Mouse (Mus musculus): ENCODE results near the gene Per3. TPM values are rescaled to one million over a fixed set of nuclear protein-coding genes. Genes with fewer than 3 reads are reported as not detected.

Gene Per3
- total RNA-seq, 2 experiments from 2014 or later = 10.4 to 11.2 TPM

GRCm38 (mm10) chr4:150964635-150965554 is 79.6 kb downstream of the Per3 start:
- peak; percentile 86 for ATAC-seq (replicated peaks; ENCODE audit: poor library complexity, severe bottlenecking)

GRCm38 (mm10) chr4:150963711-150964110 is 80.8 kb downstream of the Per3 start:
- no peak for ATAC-seq (replicated peaks; ENCODE audit: poor library complexity, severe bottlenecking)

DNA sequence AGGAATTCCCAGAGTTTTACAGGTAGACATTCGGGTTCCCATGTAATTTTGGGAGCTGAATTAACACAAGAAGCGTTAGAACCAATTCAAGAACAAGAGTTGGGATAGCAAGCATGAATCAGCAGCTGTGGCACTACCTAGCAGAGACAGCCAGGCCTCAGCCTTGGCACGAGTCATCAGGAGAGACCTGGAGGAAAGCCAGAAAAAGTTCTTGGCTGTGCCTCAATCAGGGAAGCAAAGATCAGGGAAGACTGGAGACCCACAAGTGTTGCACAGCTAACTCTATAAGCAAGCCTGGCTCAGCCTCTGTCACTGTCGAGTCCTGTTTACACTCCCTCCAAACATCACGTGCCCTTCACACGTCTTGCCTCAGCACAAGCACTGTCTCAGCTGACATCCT is 82.2 kb downstream of the Per3 start:
- no peak for ATAC-seq (replicated peaks; ENCODE audit: poor library complexity, severe bottlenecking)

GRCm38 (mm10) chr4:150958536-150958935 is 85.9 kb downstream of the Per3 start:
- no peak for ATAC-seq (replicated peaks; ENCODE audit: poor library complexity, severe bottlenecking)

DNA sequence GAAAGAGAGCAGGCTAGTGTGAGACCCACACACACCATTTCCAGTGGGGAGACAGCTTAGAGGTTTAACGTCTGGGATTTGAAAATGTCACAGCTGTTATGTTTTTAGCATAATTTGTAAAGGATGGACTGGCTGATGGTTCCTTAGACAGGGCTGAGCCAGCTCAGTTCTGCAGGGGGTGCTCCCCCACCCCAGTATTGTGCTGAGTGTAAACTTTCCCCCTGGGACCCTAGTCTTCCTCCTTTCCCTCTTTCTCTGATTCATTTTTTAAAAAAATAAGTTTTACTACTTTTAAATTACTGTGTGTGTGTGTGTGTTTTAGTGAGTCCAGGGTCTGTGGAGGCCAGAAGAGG is 87.4 kb downstream of the Per3 start:
- no peak for ATAC-seq (replicated peaks; ENCODE audit: poor library complexity, severe bottlenecking)

DNA sequence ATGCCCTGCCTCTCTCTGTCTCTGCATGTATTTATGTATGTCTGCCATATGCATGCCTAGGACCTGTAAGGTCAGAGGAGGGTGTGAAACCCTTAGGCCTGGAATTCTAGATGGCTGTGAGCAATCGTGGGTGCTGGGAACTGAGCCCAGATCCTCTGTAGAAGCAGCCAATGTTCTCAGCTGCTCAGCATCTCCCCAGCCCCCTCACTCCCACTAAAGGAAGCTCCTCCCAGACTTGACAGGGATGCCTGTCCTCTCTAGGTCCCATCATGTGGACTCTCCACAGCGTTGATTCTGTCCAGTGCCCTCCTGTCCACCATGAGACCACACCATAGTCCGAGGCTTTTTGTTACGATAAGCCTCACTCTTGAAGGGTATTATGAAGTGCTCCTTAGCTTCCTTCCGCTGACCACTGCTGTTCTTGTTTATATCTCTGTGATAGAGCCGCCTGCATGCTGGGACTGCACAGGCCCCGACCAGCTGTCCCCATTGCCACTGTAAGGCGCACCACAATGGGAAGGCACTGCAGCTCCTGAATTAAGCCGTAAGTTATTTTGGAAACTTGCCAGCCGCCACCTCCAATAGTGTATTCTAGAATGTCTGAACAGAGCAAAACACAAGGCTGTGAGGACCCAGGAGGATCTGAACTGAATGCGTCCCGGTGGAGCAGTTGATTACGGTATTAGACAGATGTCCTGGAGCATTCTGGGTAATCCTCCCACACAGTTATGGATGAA is 87.9 kb downstream of the Per3 start:
- ATAC-seq (replicated peaks; ENCODE audit: poor library complexity, severe bottlenecking) = no peak

Other genes starting within 250 kb of the Per3 start
- gene Errfi1, start 190.7 kb downstream of the Per3 start, total RNA-seq (2014; fragmentation: Nextera tagmentation) = 0.84 TPM in 1 of 2 replicates, not detected in the other
- 0.52 and 1.2 TPM in 2 replicates for gene Errfi1, start 190.7 kb downstream of the Per3 start, total RNA-seq (2017)
- 284 and 328 TPM in 2 replicates for gene Park7, start 130.2 kb downstream of the Per3 start, total RNA-seq (2014; fragmentation: Nextera tagmentation)
- 431 and 435 TPM in 2 replicates for gene Park7, start 130.2 kb downstream of the Per3 start, total RNA-seq (2017)
- not detected in 2 replicates for gene Tnfrsf9, start 130.1 kb downstream of the Per3 start, total RNA-seq (2014; fragmentation: Nextera tagmentation)
- gene Tnfrsf9, start 130.1 kb downstream of the Per3 start, total RNA-seq (2017) = not detected in 2 replicates
- gene Uts2, start 47.6 kb downstream of the Per3 start, total RNA-seq (2014; fragmentation: Nextera tagmentation) = not detected in 2 replicates
- gene Uts2, start 47.6 kb downstream of the Per3 start, total RNA-seq (2017) = not detected in 2 replicates
- gene Vamp3, start 13.3 kb upstream of the Per3 start, total RNA-seq (2014; fragmentation: Nextera tagmentation) = 75.4 and 79.8 TPM in 2 replicates
- gene Vamp3, start 13.3 kb upstream of the Per3 start, total RNA-seq (2017) = 66.9 and 76.8 TPM in 2 replicates
- gene Gm13090, start 44.9 kb upstream of the Per3 start, total RNA-seq (2014; fragmentation: Nextera tagmentation) = not detected in 2 replicates
- gene Gm13090, start 44.9 kb upstream of the Per3 start, total RNA-seq (2017) = not detected in 2 replicates

Measured in granulocyte monocyte progenitor cell, adult 5-6 weeks (primary cell).